Mouse (Mus musculus): ENCODE measurements around the gene Erc2.

- no peak for TF ChIP-seq CTCF (IDR thresholded peaks at IDR 0.05; ENCODE audit: extremely low read depth, insufficient read length, insufficient replicate concordance, low read depth, low read length)
- TF ChIP-seq POLR2A (IDR thresholded peaks at IDR 0.05; ENCODE audit: low read depth, low read length), result no peak
Observed at GRCm38 (mm10) chr14:28093913-28094312, 471.7 kb downstream of the Erc2 start.
